Mouse (Mus musculus): ENCODE data around the gene Pax8.

Pax8 gene

GRCm38 (mm10) chr2:24475420-24475819 lies at the start of gene Pax8:
Gene Pax8 (minus strand): TSS chr2:24475599.
- DNase-seq (ENCODE audit: extremely low read depth, insufficient read length, low spot score): no peak

DNA sequence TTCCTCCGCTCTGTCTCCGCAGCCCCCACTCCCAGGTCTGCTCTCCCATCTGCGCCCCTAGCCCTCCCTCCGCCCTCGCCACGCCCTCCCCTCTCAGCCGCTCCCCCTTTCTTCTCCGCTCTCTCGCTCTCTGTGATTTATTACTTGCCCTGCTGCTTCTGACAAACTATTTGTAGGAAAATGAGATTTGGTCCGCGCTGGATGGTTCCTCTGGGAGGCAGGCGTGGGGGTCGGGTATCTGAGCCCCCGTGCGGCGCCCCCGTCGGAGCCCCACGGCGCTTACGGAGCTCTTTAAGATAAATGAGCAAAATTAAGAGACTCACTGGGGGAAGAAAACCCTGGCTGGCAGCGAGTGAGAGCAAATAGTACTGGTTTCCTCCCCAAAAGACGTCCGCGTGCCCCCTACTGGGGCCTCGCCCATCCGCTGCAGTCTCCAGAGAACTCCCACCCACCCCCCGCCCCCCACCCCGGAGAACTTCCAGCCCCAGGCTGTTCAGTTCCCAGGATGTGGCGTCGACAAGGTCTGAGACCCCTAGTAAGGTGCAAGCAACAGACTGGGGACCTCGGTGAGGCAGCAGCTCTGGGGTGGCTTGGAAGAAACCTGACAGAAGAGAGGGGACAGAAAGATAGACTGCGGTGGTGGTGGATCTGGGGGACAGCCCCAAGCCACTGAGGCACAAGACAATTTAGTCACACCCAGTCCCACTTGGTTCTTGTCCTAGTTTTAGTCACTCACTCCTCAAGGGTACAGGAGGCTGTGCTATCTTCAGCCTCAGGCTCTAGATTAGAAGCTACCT lies 46.2 kb upstream of the Pax8 start:
- DNase-seq (ENCODE audit: extremely low read depth, insufficient read length, low spot score): no peak

- no peak for DNase-seq (ENCODE audit: extremely low read depth, insufficient read length, low spot score)
Observed at GRCm38 (mm10) chr2:24520576-24521272, 45.3 kb upstream of the Pax8 start.

DNA sequence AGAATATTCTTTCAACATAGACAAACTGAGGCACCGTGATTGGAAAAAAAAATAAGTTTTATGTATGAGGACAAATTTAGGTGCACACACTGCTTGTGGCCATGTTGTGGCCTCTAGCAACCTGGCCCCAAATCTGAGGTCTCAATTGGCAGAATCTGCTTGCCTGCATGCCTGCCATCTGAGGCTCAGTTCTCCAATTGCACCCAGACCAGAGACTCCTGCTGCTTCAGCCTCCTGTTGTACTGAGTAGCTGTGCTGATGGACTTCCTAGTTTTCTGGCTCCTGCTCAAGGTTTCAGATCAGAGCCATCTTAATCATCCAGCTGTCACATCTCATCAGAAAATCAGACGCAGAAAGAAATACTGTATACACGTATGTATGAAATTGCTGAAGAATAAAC lies 41.5 kb upstream of the Pax8 start:
- no peak for DNase-seq (ENCODE audit: extremely low read depth, insufficient read length, low spot score)

GRCm38 (mm10) chr2:24507359-24507758 lies 32.0 kb upstream of the Pax8 start:
- DNase-seq (ENCODE audit: extremely low read depth, insufficient read length, low spot score): no peak

- peak; percentile 19 for DNase-seq (ENCODE audit: extremely low read depth, insufficient read length, low spot score)
Observed at GRCm38 (mm10) chr2:24502963-24503471, 27.6 kb upstream of the Pax8 start.

DNA sequence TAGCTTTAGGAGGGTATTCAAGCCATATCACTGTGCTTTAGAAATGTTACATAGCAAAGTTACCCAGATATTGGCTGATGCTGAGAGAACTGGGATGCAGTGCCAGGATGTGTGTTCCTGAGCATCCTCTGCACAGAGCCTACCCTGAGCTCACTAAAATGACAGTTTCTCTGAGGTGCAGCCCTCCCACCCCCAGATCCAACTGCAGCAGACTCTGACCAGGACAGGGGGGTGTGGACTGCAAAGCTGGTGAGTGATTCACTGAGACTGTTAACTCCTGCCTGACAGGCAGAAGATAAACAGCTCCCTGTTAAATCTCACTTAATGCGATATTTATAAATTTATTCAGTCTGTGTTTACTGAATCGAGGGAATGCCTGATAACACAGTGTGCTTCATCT lies 25.5 kb upstream of the Pax8 start:
- no peak for DNase-seq (ENCODE audit: extremely low read depth, insufficient read length, low spot score)

DNA sequence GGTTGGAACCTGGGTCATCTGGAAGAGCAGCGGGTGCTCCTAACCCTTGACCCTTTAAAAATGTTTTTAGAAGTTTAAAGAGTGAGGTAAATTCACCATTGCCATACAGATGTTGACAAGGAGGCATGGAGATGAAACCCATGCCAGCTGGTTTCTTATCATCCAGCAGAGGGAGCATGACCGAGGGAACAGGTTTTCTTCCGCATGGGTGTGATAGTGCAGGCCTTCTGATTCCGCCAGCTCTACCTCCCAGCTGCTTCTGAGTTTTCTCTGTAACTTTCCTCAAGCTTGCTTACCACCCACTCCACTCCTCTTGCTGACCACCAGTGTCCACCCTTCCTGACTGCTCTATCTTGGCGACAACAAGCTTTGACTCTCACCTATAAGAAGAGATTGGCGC lies 15.2 kb upstream of the Pax8 start:
- no peak for DNase-seq (ENCODE audit: extremely low read depth, insufficient read length, low spot score)

- no peak for DNase-seq (ENCODE audit: extremely low read depth, insufficient read length, low spot score)
Observed at GRCm38 (mm10) chr2:24488660-24489059, 13.3 kb upstream of the Pax8 start.

- no peak for DNase-seq (ENCODE audit: extremely low read depth, insufficient read length, low spot score)
Observed at GRCm38 (mm10) chr2:24487056-24487825, 11.8 kb upstream of the Pax8 start.

- no peak for DNase-seq (ENCODE audit: extremely low read depth, insufficient read length, low spot score)
Observed at GRCm38 (mm10) chr2:24485398-24485797, 10.0 kb upstream of the Pax8 start.

- peak; percentile 20 for DNase-seq (ENCODE audit: extremely low read depth, insufficient read length, low spot score)
Observed at GRCm38 (mm10) chr2:24479906-24480305, 4.5 kb upstream of the Pax8 start.

DNA sequence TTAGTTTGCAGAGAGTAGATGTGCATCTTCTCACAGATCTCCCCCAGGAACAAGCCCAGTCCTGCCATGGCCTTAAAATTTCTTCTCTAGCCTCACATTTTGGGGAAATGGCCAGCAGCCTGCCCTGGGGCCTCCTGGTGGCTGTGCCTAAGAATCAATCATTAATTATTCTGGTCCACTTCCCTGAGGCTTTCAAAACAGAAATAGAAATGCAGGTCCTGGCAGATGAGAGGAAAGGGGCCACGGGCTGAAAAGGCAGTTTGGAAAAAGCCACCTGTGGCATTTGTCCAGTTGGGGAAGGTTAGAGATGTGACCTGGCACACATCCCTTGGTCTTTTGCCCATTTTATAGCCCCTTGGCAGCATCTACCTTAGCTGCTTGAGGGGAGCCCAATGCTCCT lies 3.8 kb upstream of the Pax8 start:
- no peak for DNase-seq (ENCODE audit: extremely low read depth, insufficient read length, low spot score)

- DNase-seq (ENCODE audit: extremely low read depth, insufficient read length, low spot score): no peak
Observed at GRCm38 (mm10) chr2:24478611-24479010, 3.2 kb upstream of the Pax8 start.

DNA sequence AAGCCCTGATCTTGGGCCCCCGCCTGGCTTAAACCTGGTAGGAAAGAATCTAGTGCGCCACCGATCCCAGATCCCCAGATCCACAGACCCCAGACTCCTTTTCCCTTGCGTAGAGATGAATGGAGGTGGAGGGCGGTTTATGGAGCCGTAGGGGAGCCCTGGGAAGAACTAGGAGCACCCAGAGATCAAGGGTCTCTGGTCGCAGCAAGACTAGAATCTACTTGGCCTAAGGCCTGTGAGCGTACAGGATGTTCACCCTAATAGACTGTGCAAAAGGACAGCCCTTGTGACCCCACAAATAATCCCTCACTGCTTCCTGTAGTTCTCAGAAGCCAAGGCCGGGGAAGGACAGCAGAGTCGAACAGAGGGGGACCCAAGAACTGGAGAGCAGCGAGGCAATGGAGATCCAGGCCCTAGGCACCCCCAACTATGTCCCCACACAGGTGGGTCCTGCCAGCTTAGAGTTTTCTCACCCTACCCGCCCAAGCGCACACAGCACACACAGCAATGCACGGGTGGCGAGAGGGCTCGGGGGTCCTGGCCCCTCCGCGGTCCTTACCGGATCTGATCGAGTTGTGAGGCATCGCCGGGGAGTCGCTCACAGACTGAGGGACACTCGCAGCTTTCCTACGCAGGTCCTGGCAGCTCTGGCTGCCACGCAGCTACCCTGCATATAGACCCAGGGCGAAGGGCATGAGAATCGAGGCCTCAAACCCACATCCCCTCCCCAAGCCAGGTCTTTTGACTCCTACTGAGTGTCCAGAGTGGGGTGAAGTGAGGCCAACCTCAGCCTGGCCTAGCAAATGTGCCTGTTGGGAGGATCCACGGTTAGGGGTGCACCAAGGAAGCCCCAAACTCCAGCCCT lies 653 bp downstream of the Pax8 start:
- DNase-seq (ENCODE audit: extremely low read depth, insufficient read length, low spot score): no peak

- DNase-seq (ENCODE audit: extremely low read depth, insufficient read length, low spot score): no peak
Observed at GRCm38 (mm10) chr2:24473641-24474511, 1.5 kb downstream of the Pax8 start.

DNA sequence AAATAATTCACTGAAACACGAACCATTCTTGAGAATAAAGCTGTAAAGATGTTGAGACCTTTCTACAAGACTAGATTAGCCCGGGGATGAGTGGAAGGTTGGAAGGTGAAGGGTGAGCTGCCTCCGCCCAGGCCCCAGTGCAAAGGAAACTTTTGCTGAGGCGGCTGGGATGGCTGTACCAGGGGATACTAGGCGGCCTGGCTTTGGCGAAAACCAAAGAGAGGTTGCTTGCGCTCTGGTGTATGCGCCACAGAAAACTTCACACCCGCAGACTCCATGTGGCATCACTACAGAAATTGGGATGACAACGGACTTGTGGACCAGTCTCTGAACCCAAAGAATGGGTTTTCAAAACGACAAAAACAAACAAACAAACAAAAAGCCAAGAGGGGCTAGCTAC lies 2.7 kb downstream of the Pax8 start:
- DNase-seq (ENCODE audit: extremely low read depth, insufficient read length, low spot score): no peak

DNA sequence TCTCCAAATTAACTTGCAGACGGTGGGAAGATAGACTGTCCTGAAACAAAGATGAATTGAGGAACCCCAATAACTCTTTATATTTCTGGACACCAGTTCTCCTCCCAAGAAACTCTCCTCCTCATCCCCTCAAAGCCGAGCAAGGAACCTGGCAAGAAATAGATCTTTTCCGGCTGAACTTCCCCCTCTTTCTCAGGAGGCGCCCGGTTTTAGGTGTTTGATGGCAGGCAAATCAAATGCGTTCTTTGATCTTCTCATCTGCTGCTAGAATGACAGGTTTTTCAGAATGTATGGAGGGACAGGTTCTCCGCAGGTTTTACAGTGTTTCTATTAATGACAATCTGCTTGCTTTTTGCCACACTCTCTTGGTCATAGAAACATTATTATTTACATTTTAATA lies 3.3 kb downstream of the Pax8 start:
- DNase-seq (ENCODE audit: extremely low read depth, insufficient read length, low spot score): no peak

DNA sequence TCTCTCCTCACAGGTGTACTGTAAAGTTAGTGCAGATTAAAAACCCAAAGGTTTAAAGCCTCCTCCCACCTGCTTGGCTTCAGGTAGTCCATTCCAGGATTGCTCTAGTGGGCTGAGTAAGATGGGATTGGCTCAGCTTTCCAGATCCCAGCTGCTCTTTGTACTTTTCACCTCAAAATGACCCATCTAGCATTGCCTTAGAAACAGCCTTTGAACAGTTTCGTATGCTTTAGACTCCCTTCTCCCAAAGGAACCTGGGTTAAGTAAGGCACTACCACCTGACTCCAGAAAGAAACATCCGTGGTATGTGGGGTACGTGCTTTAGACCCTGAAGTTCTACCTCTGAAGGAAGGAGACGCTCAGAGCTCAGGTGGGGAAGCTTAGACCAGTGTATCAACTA lies 6.3 kb downstream of the Pax8 start:
- DNase-seq (ENCODE audit: extremely low read depth, insufficient read length, low spot score): no peak
